Mouse (Mus musculus) lung, embryonic 14.5 days (tissue): ENCODE measurements at regions not wholly inside any gene's neighbourhood (a gene's known extent, or its start where the extent isn't known, plus 50 kb on each side); places are given as distances from the start of the nearest gene placed in this dataset.

Experiments used
- ATAC-seq: fragments of 200-750 bp; cut with Nextera tagmentation; 2 replicates; pipeline ENCODE4 v1.8.0; 2017; ENCODE audit warnings: mild to moderate bottlenecking, moderate TSS enrichment, moderate library complexity; ENCODE audit not compliant: insufficient read depth
- DNase-seq: peaks from one replicate; pipeline ENCODE4 v3.0.0-alpha.2; 2015
- H3K27ac ChIP-seq: fragments of 300-500 bp; sonication (generic); 2 replicates; pipeline ENCODE4 v1.5.1; 2014; ENCODE audit warnings: low read depth, mild to moderate bottlenecking, moderate library complexity
- H3K27me3 ChIP-seq: fragments of 300-500 bp; sonication (generic); 2 replicates; pipeline ENCODE4 v1.6.1; 2014; ENCODE audit warnings: low read length, control low read depth; ENCODE audit not compliant: insufficient read depth
- H3K36me3 ChIP-seq: fragments of 300-500 bp; sonication (generic); 2 replicates; pipeline ENCODE4 v1.6.1; 2014; ENCODE audit warnings: control low read depth; ENCODE audit not compliant: insufficient read depth
- H3K4me1 ChIP-seq: fragments of 300-500 bp; sonication (generic); 2 replicates; pipeline ENCODE4 v1.6.1; 2014; ENCODE audit warnings: antibody characterized with exemption, control low read depth; ENCODE audit not compliant: insufficient read depth
- H3K4me2 ChIP-seq: fragments of 300-500 bp; sonication (generic); 2 replicates; pipeline ENCODE4 v1.6.1; 2014; ENCODE audit warnings: mild to moderate bottlenecking
- H3K4me3 ChIP-seq: fragments of 300-500 bp; sonication (generic); 2 replicates; pipeline ENCODE4 v1.5.1; 2014; ENCODE audit warnings: low read depth, low read length
- H3K9ac ChIP-seq: fragments of 300-500 bp; sonication (generic); 2 replicates; pipeline ENCODE4 v1.6.1; 2014
- H3K9me3 ChIP-seq: fragments of 300-500 bp; sonication (generic); 2 replicates; pipeline ENCODE4 v1.6.1; 2016; ENCODE audit warnings: low read depth, low read length, control low read depth
- CTCF ChIP-seq: IDR thresholded peaks from 2 replicates; pipeline ENCODE4 v1.5.1; 2016; ENCODE audit warnings: antibody characterized with exemption, low read depth
- WGBS: fragments of 180-500 bp; shearing (Covaris S2); extraction: QIAGEN DNeasy Blood & Tissue Kit; methylation state at CpG from one replicate; pipeline ENCODE4 v1.1.7; 2014; 5-methylcytosine and 5-hydroxymethylcytosine counted together

GRCm38 (mm10) chr5:111506821-111507220, 89.7 kb downstream of the Mn1 start:
- Histone ChIP-seq H3K9ac (no peak overlapping the region), H3K9me3 (no peaks in the 10 kb centered on the region), H3K4me1 (peaks cover 19% of the 10 kb centered on the region), H3K4me2 (no peak overlapping the region), H3K27me3 (no peaks in the 10 kb centered on the region), H3K36me3 (no peaks in the 10 kb centered on the region), H3K4me3 (no peak overlapping the region), H3K27ac (peak overlapping the region; percentile 44; the same call in 1 of the 2 replicates)
- peak; percentile 69 for DNase-seq
- WGBS = 32% methylated on average over 6 of the region's 6 CpGs
- TF ChIP-seq CTCF = no peak
- ATAC-seq = peak; percentile 16; the same call in 1 of the 2 replicates

GRCm38 (mm10) chr5:111507332-111507731, 90.2 kb downstream of the Mn1 start:
- 73% methylated on average over 2 of the region's 2 CpGs for WGBS
- H3K9ac ChIP-seq = no peak overlapping the region
- H3K4me3 ChIP-seq = no peak overlapping the region
- no peak for TF ChIP-seq CTCF
- ATAC-seq (no peak), DNase-seq (no peak)
- H3K27me3 ChIP-seq = no peaks in the 10 kb centered on the region
- no peaks in the 10 kb centered on the region for H3K36me3 ChIP-seq
- no peak overlapping the region for H3K27ac ChIP-seq
- H3K4me1 ChIP-seq = peaks cover 19% of the 10 kb centered on the region
- H3K9me3 ChIP-seq = no peaks in the 10 kb centered on the region
- H3K4me2 ChIP-seq = no peak overlapping the region

- TF ChIP-seq CTCF = no peak
- Histone ChIP-seq H3K4me2 (peak overlapping the region; percentile 52), H3K9ac (peak overlapping the region; percentile 45), H3K4me1 (peaks cover 19% of the 10 kb centered on the region), H3K36me3 (no peaks in the 10 kb centered on the region), H3K4me3 (peak overlapping the region; percentile 26), H3K27me3 (no peaks in the 10 kb centered on the region), H3K27ac (peak overlapping the region; percentile 76), H3K9me3 (no peaks in the 10 kb centered on the region)
- ATAC-seq (peak; percentile 66), DNase-seq (peak; percentile 81)
- WGBS = 3% methylated on average over 19 of the region's 21 CpGs
These were observed 91.9 kb downstream of the Mn1 start for GRCm38 (mm10) chr5:111509014-111509561.

GRCm38 (mm10) chr5:111509575-111510057, 92.5 kb downstream of the Mn1 start:
- 14% methylated on average over 9 of the region's 9 CpGs for WGBS
- Histone ChIP-seq H3K27me3 (no peaks in the 10 kb centered on the region), H3K4me2 (peak overlapping the region; percentile 52), H3K9ac (peak overlapping the region; percentile 45), H3K4me3 (peak overlapping the region; percentile 26), H3K9me3 (no peaks in the 10 kb centered on the region), H3K27ac (peak overlapping the region; percentile 55), H3K36me3 (no peaks in the 10 kb centered on the region), H3K4me1 (peaks cover 19% of the 10 kb centered on the region)
- DNase-seq (peak; percentile 40), ATAC-seq (peak; percentile 29; the same call in 1 of the 2 replicates)
- TF ChIP-seq CTCF = peak; percentile 36

GRCm38 (mm10) chr5:111510183-111510878, 93.2 kb downstream of the Mn1 start:
- Histone ChIP-seq H3K27ac (peak overlapping the region; percentile 55), H3K4me3 (no peak overlapping the region), H3K4me1 (peaks cover 19% of the 10 kb centered on the region), H3K9ac (no peak overlapping the region), H3K9me3 (no peaks in the 10 kb centered on the region), H3K4me2 (no peak overlapping the region; the same call in 1 of the 2 replicates), H3K27me3 (no peaks in the 10 kb centered on the region), H3K36me3 (no peaks in the 10 kb centered on the region)
- no peak for ATAC-seq
- DNase-seq = no peak
- WGBS = 59% methylated on average over 5 of the region's 5 CpGs
- TF ChIP-seq CTCF = no peak

- H3K9ac ChIP-seq = no peak overlapping the region
- WGBS = 57% methylated on average over 6 of the region's 6 CpGs
- no peak overlapping the region for H3K4me3 ChIP-seq
- H3K4me1 ChIP-seq = peaks cover 18% of the 10 kb centered on the region
- H3K27me3 ChIP-seq = no peaks in the 10 kb centered on the region
- no peaks in the 10 kb centered on the region for H3K36me3 ChIP-seq
- DNase-seq = no peak
- no peak overlapping the region for H3K27ac ChIP-seq
- no peaks in the 10 kb centered on the region for H3K9me3 ChIP-seq
- TF ChIP-seq CTCF = no peak
- no peak overlapping the region for H3K4me2 ChIP-seq
- ATAC-seq = no peak
These were observed 93.7 kb downstream of the Mn1 start for GRCm38 (mm10) chr5:111510879-111511231.

GRCm38 (mm10) chr5:111511982-111512381, 94.8 kb downstream of the Mn1 start:
- Histone ChIP-seq H3K9me3 (no peaks in the 10 kb centered on the region), H3K27me3 (no peaks in the 10 kb centered on the region), H3K36me3 (no peaks in the 10 kb centered on the region), H3K4me1 (peaks cover 6% of the 10 kb centered on the region; the same call in 1 of the 2 replicates), H3K27ac (no peak overlapping the region), H3K4me2 (0 out of 2 replicates have a peak overlapping the region, but pooled peaks have one; percentile 12), H3K9ac (no peak overlapping the region), H3K4me3 (no peak overlapping the region)
- peak; percentile 25 for DNase-seq
- ATAC-seq = no peak
- no peak for TF ChIP-seq CTCF
- WGBS = 13% methylated on average over 10 of the region's 10 CpGs
